Mouse (Mus musculus): ENCODE measurements around the gene Anapc5. TPM values are rescaled to one million over a fixed set of nuclear protein-coding genes. Genes with fewer than 3 reads are reported as not detected.

Gene Anapc5
- polyA plus RNA-seq, 1 experiment from 2014 or later: 166 TPM

- Histone ChIP-seq H3K4me2 (replicated peaks; ENCODE audit: low read depth, low read length) (peak within 1 kb of the TSS; percentile 96), H3K4me1 (ENCODE audit: insufficient read depth, low read depth, low read length) (peaks cover 7% of the 10 kb centered on the region; the same call in 1 of the 2 replicates), H3K4me3 (ENCODE audit: low read depth, low read length) (peak within 1 kb of the TSS; percentile 83), H3K36me3 (ENCODE audit: insufficient read depth, low read length) (no peaks in the 10 kb centered on the region), H3K27ac (ENCODE audit: low read length) (peak within 1 kb of the TSS; percentile 90), H3K27me3 (replicated peaks; ENCODE audit: insufficient read depth, low read length) (no peaks in the 10 kb centered on the region), H3K9me3 (ENCODE audit: low read length) (no peaks in the 10 kb centered on the region), H3K9ac (replicated peaks; ENCODE audit: low read depth) (peak within 1 kb of the TSS; percentile 98)
- TF ChIP-seq CTCF (IDR thresholded peaks at IDR 0.05): no peak
- no peak for TF ChIP-seq EP300 (IDR thresholded peaks at IDR 0.05)
- DNase-seq (ENCODE audit: low spot score): peak; percentile 100
- ATAC-seq: peak; percentile 100
- WGBS: 2% methylated on average over 61 of the region's 61 CpGs
Measured at GRCm38 (mm10) chr5:122849521-122850318, 28.6 kb upstream of the Anapc5 start, which contains the start of gene Rnf34. Gene Rnf34, plus strand, starts transcription at chr5:122850048.

DNA sequence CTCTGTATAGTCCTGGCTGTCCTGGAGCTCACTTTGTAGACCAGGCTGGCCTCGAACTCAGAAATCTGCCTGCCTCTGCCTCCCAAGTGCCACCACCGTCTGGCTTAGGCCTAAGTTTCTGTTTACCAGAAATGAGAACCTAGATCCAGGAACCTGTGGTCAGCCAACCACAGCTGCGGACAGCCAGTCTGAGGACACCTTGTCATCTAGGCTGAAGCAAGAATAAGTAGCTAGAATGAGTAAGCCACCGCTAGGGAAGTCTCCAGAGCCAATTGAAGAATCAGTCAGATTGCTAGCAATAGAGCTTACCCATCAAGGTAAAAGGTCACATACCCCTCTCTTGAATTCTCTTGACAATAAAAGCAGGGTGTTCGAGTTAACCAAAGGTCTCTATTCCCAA is 22.7 kb upstream of the Anapc5 start:
- WGBS: 77% methylated on average over 5 of the region's 5 CpGs
- peak; percentile 22 for DNase-seq (ENCODE audit: low spot score)
- ATAC-seq: no peak
- Histone ChIP-seq H3K9ac (replicated peaks; ENCODE audit: low read depth) (no peak overlapping the region), H3K4me3 (ENCODE audit: low read depth, low read length) (no peak overlapping the region), H3K27ac (ENCODE audit: low read length) (no peak overlapping the region), H3K27me3 (replicated peaks; ENCODE audit: insufficient read depth, low read length) (no peaks in the 10 kb centered on the region), H3K9me3 (ENCODE audit: low read length) (no peaks in the 10 kb centered on the region), H3K36me3 (ENCODE audit: insufficient read depth, low read length) (no peaks in the 10 kb centered on the region), H3K4me2 (replicated peaks; ENCODE audit: low read depth, low read length) (no peak overlapping the region), H3K4me1 (ENCODE audit: insufficient read depth, low read depth, low read length) (no peaks in the 10 kb centered on the region)
- TF ChIP-seq CTCF (IDR thresholded peaks at IDR 0.05) (no peak), EP300 (IDR thresholded peaks at IDR 0.05) (no peak)

GRCm38 (mm10) chr5:122841126-122841525 is 20.0 kb upstream of the Anapc5 start:
- Histone ChIP-seq H3K4me3 (ENCODE audit: low read depth, low read length) (no peak overlapping the region), H3K27ac (ENCODE audit: low read length) (no peak overlapping the region), H3K36me3 (ENCODE audit: insufficient read depth, low read length) (no peaks in the 10 kb centered on the region), H3K9ac (replicated peaks; ENCODE audit: low read depth) (no peak overlapping the region), H3K27me3 (replicated peaks; ENCODE audit: insufficient read depth, low read length) (no peaks in the 10 kb centered on the region), H3K4me1 (ENCODE audit: insufficient read depth, low read depth, low read length) (no peaks in the 10 kb centered on the region), H3K4me2 (replicated peaks; ENCODE audit: low read depth, low read length) (no peak overlapping the region), H3K9me3 (ENCODE audit: low read length) (no peaks in the 10 kb centered on the region)
- WGBS: 91% methylated on average over 2 of the region's 2 CpGs
- ATAC-seq (no peak), DNase-seq (ENCODE audit: low spot score) (no peak)
- TF ChIP-seq CTCF (IDR thresholded peaks at IDR 0.05) (no peak), EP300 (IDR thresholded peaks at IDR 0.05) (no peak)

DNA sequence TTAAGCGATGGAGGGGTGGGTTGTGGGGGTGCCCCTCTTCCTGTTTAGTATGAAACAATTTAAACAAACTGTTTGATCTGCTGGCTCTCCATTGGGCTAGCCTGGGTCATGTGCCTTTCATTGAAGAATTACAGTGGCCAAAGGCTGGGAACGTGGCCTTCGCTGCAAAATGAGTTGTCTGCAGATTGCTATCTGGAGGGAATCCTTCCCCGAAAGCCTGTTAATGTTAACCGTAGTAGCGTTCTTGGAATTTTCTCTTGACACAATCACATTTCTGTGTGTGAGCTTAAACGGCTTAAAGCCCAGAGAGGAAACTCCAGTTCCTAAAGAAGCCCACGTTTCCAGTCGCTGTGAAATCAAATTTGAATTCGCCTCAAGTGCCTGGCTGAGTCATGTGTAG is 11.9 kb upstream of the Anapc5 start:
- DNase-seq (ENCODE audit: low spot score): no peak
- Histone ChIP-seq H3K27me3 (replicated peaks; ENCODE audit: insufficient read depth, low read length) (no peaks in the 10 kb centered on the region), H3K4me2 (replicated peaks; ENCODE audit: low read depth, low read length) (no peak overlapping the region), H3K4me1 (ENCODE audit: insufficient read depth, low read depth, low read length) (no peaks in the 10 kb centered on the region), H3K9ac (replicated peaks; ENCODE audit: low read depth) (no peak overlapping the region), H3K27ac (ENCODE audit: low read length) (no peak overlapping the region), H3K4me3 (ENCODE audit: low read depth, low read length) (no peak overlapping the region), H3K36me3 (ENCODE audit: insufficient read depth, low read length) (no peaks in the 10 kb centered on the region), H3K9me3 (ENCODE audit: low read length) (no peaks in the 10 kb centered on the region)
- 72% methylated on average over 10 of the region's 10 CpGs for WGBS
- TF ChIP-seq EP300 (IDR thresholded peaks at IDR 0.05) (no peak), CTCF (IDR thresholded peaks at IDR 0.05) (no peak)
- no peak for ATAC-seq

GRCm38 (mm10) chr5:122832536-122832935 is 11.4 kb upstream of the Anapc5 start:
- Histone ChIP-seq H3K27me3 (replicated peaks; ENCODE audit: insufficient read depth, low read length) (no peaks in the 10 kb centered on the region), H3K9ac (replicated peaks; ENCODE audit: low read depth) (no peak overlapping the region), H3K4me1 (ENCODE audit: insufficient read depth, low read depth, low read length) (no peaks in the 10 kb centered on the region), H3K4me3 (ENCODE audit: low read depth, low read length) (no peak overlapping the region), H3K9me3 (ENCODE audit: low read length) (no peaks in the 10 kb centered on the region), H3K4me2 (replicated peaks; ENCODE audit: low read depth, low read length) (no peak overlapping the region), H3K27ac (ENCODE audit: low read length) (no peak overlapping the region), H3K36me3 (ENCODE audit: insufficient read depth, low read length) (no peaks in the 10 kb centered on the region)
- TF ChIP-seq CTCF (IDR thresholded peaks at IDR 0.05) (no peak), EP300 (IDR thresholded peaks at IDR 0.05) (no peak)
- DNase-seq (ENCODE audit: low spot score) (no peak), ATAC-seq (no peak)
- WGBS: 85% methylated on average over 10 of the region's 10 CpGs

DNA sequence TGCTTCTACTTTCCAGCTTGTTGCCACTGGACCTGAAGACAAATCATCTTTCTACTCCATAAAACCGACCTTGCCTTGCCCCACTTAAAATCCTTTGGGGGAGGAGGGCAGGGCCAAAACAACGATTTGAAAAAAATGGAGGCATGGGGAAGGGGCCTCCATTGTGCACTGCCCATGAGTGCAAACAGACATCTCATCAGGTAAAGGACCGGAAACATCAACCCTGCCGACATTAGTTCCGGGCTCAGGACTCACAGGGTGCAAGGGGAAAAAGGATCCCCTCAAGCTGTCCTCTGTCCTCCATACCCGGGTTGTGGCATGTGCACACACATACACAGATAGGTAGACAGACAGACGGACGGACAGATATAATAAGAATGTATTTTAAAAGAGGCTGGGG is 4.0 kb upstream of the Anapc5 start:
- H3K9me3 ChIP-seq (ENCODE audit: low read length): no peaks in the 10 kb centered on the region
- no peaks in the 10 kb centered on the region for H3K36me3 ChIP-seq (ENCODE audit: insufficient read depth, low read length)
- no peaks in the 10 kb centered on the region for H3K27me3 ChIP-seq (replicated peaks; ENCODE audit: insufficient read depth, low read length)
- WGBS: 77% methylated on average over 8 of the region's 8 CpGs
- ATAC-seq (no peak), DNase-seq (ENCODE audit: low spot score) (no peak)
- H3K27ac ChIP-seq (ENCODE audit: low read length): no peak overlapping the region
- H3K4me3 ChIP-seq (ENCODE audit: low read depth, low read length): no peak overlapping the region
- H3K4me1 ChIP-seq (ENCODE audit: insufficient read depth, low read depth, low read length): no peaks in the 10 kb centered on the region; the same call in 1 of the 2 replicates
- H3K4me2 ChIP-seq (replicated peaks; ENCODE audit: low read depth, low read length): no peak overlapping the region
- TF ChIP-seq EP300 (IDR thresholded peaks at IDR 0.05): no peak
- TF ChIP-seq CTCF (IDR thresholded peaks at IDR 0.05): no peak
- no peak overlapping the region for H3K9ac ChIP-seq (replicated peaks; ENCODE audit: low read depth)

Measured in lung, postnatal 0 days (tissue).